Mouse (Mus musculus): ENCODE data around the gene Mybpc2. TPM values are rescaled to one million over a fixed set of nuclear protein-coding genes. Genes with fewer than 3 reads are reported as not detected.
A peak's percentile ranks its signal among the peaks of the same experiment; 100 is the strongest.

Mybpc2 gene
- polyA plus RNA-seq, 2 experiments: 0.03 to 0.15 TPM

- Histone ChIP-seq H3K9ac (ENCODE audit: low read depth, low read length, severe bottlenecking) (no peak overlapping the region), H3K4me1 (ENCODE audit: control insufficient read depth, insufficient read depth, low read length) (peaks cover 4% of the 10 kb centered on the region), H3K9me3 (ENCODE audit: control insufficient read depth, low read length) (no peaks in the 10 kb centered on the region), H3K36me3 (ENCODE audit: control insufficient read depth, insufficient read depth, low read length) (no peaks in the 10 kb centered on the region), H3K4me2 (replicated peaks; ENCODE audit: low read depth, low read length, severe bottlenecking) (no peak overlapping the region), H3K4me3 (replicated peaks; ENCODE audit: low read length) (no peak overlapping the region), H3K27me3 (ENCODE audit: control insufficient read depth, insufficient read depth, low read length) (peaks cover 58% of the 10 kb centered on the region), H3K27ac (replicated peaks; ENCODE audit: low read depth, low read length) (no peak overlapping the region)
- no peak for TF ChIP-seq POLR2A (IDR thresholded peaks at IDR 0.05; ENCODE audit: borderline replicate concordance, extremely low read depth, insufficient read depth, insufficient read length)
- 76% methylated on average over 2 of the region's 2 CpGs for WGBS
- ATAC-seq (ENCODE audit: low FRiP score, low read depth): no peak
- DNase-seq (ENCODE audit: low spot score): no peak
Measured at GRCm38 (mm10) chr7:44523056-44523455, 1.4 kb downstream of the Mybpc2 start.

DNA sequence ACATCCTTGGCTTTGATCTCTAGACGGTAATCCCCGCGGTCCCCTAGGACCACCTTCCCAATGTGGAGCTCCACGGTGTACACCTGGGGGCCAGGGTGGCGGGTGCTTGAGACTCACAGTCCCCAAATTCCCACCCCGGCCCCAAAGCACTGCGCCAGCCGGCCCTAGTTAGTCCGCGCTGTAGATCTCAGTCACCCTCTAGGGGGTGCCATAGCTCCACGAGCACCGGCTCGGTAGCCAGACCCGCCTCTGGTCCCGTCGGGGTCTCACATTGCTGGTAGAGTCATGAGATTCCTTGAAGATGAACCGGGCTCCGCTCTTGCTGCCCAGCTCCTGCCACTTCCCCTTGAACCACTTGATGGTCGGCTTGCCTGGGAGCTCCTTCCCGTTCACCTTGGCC is 2.7 kb downstream of the Mybpc2 start:
- TF ChIP-seq POLR2A (IDR thresholded peaks at IDR 0.05; ENCODE audit: borderline replicate concordance, extremely low read depth, insufficient read depth, insufficient read length): no peak
- Histone ChIP-seq H3K27me3 (ENCODE audit: control insufficient read depth, insufficient read depth, low read length) (peaks cover 55% of the 10 kb centered on the region), H3K4me2 (replicated peaks; ENCODE audit: low read depth, low read length, severe bottlenecking) (0 out of 2 replicates have a peak overlapping the region, but pooled peaks have one; percentile 23), H3K9ac (ENCODE audit: low read depth, low read length, severe bottlenecking) (peak overlapping the region; percentile 38; the same call in 1 of the 2 replicates), H3K4me3 (replicated peaks; ENCODE audit: low read length) (no peak overlapping the region), H3K36me3 (ENCODE audit: control insufficient read depth, insufficient read depth, low read length) (no peaks in the 10 kb centered on the region), H3K27ac (replicated peaks; ENCODE audit: low read depth, low read length) (no peak overlapping the region), H3K9me3 (ENCODE audit: control insufficient read depth, low read length) (no peaks in the 10 kb centered on the region), H3K4me1 (ENCODE audit: control insufficient read depth, insufficient read depth, low read length) (no peaks in the 10 kb centered on the region)
- DNase-seq (ENCODE audit: low spot score) (peak; percentile 54), ATAC-seq (ENCODE audit: low FRiP score, low read depth) (peak; percentile 56)
- 3% methylated on average over 20 of the region's 20 CpGs for WGBS

GRCm38 (mm10) chr7:44520990-44521389 is 3.5 kb downstream of the Mybpc2 start:
- Histone ChIP-seq H3K4me2 (replicated peaks; ENCODE audit: low read depth, low read length, severe bottlenecking) (no peak overlapping the region), H3K9ac (ENCODE audit: low read depth, low read length, severe bottlenecking) (no peak overlapping the region), H3K27ac (replicated peaks; ENCODE audit: low read depth, low read length) (no peak overlapping the region), H3K27me3 (ENCODE audit: control insufficient read depth, insufficient read depth, low read length) (peaks cover 51% of the 10 kb centered on the region), H3K4me3 (replicated peaks; ENCODE audit: low read length) (no peak overlapping the region), H3K36me3 (ENCODE audit: control insufficient read depth, insufficient read depth, low read length) (no peaks in the 10 kb centered on the region), H3K9me3 (ENCODE audit: control insufficient read depth, low read length) (no peaks in the 10 kb centered on the region), H3K4me1 (ENCODE audit: control insufficient read depth, insufficient read depth, low read length) (no peaks in the 10 kb centered on the region)
- 67% methylated on average over 3 of the region's 3 CpGs for WGBS
- ATAC-seq (ENCODE audit: low FRiP score, low read depth): no peak
- no peak for DNase-seq (ENCODE audit: low spot score)
- TF ChIP-seq POLR2A (IDR thresholded peaks at IDR 0.05; ENCODE audit: borderline replicate concordance, extremely low read depth, insufficient read depth, insufficient read length): no peak

GRCm38 (mm10) chr7:44519240-44519913 is 5.1 kb downstream of the Mybpc2 start:
- H3K9ac ChIP-seq (ENCODE audit: low read depth, low read length, severe bottlenecking): no peak overlapping the region
- no peak overlapping the region for H3K4me3 ChIP-seq (replicated peaks; ENCODE audit: low read length)
- H3K4me1 ChIP-seq (ENCODE audit: control insufficient read depth, insufficient read depth, low read length): no peaks in the 10 kb centered on the region
- H3K36me3 ChIP-seq (ENCODE audit: control insufficient read depth, insufficient read depth, low read length): no peaks in the 10 kb centered on the region
- no peak overlapping the region for H3K27ac ChIP-seq (replicated peaks; ENCODE audit: low read depth, low read length)
- TF ChIP-seq POLR2A (IDR thresholded peaks at IDR 0.05; ENCODE audit: borderline replicate concordance, extremely low read depth, insufficient read depth, insufficient read length): no peak
- H3K9me3 ChIP-seq (ENCODE audit: control insufficient read depth, low read length): no peaks in the 10 kb centered on the region
- 68% methylated on average over 9 of the region's 9 CpGs for WGBS
- H3K4me2 ChIP-seq (replicated peaks; ENCODE audit: low read depth, low read length, severe bottlenecking): no peak overlapping the region
- no peak for ATAC-seq (ENCODE audit: low FRiP score, low read depth)
- peaks cover 35% of the 10 kb centered on the region for H3K27me3 ChIP-seq (ENCODE audit: control insufficient read depth, insufficient read depth, low read length)
- no peak for DNase-seq (ENCODE audit: low spot score)

DNA sequence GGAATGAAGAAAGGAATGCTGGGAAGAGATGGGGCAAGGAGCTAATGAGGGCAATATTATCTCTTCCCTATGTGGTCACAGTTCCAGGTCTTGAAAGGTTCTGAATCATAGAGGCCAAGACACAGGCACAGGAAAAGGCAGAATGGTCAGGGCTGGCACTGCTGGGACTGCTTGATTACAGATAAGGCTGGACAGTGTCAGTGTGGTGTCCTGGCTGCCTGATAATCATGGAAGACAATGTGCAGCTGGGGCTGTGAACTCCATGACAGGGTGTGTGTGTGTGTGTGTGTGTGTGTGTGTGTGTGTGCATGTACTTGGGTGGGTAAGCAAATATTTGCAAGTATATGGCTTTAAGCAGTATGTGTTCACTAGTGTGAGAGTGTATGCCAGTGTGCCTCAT is 17.0 kb downstream of the Mybpc2 start:
- no peak overlapping the region for H3K27ac ChIP-seq (replicated peaks; ENCODE audit: low read depth, low read length)
- ATAC-seq (ENCODE audit: low FRiP score, low read depth): no peak
- no peak overlapping the region for H3K4me3 ChIP-seq (replicated peaks; ENCODE audit: low read length)
- DNase-seq (ENCODE audit: low spot score): no peak
- H3K27me3 ChIP-seq (ENCODE audit: control insufficient read depth, insufficient read depth, low read length): no peaks in the 10 kb centered on the region
- no peaks in the 10 kb centered on the region for H3K36me3 ChIP-seq (ENCODE audit: control insufficient read depth, insufficient read depth, low read length)
- H3K9ac ChIP-seq (ENCODE audit: low read depth, low read length, severe bottlenecking): no peak overlapping the region
- H3K4me1 ChIP-seq (ENCODE audit: control insufficient read depth, insufficient read depth, low read length): no peaks in the 10 kb centered on the region
- no peak for TF ChIP-seq POLR2A (IDR thresholded peaks at IDR 0.05; ENCODE audit: borderline replicate concordance, extremely low read depth, insufficient read depth, insufficient read length)
- no peaks in the 10 kb centered on the region for H3K9me3 ChIP-seq (ENCODE audit: control insufficient read depth, low read length)
- no peak overlapping the region for H3K4me2 ChIP-seq (replicated peaks; ENCODE audit: low read depth, low read length, severe bottlenecking)

All from limb, embryonic 14.5 days (tissue).